Mouse (Mus musculus) heart, embryonic 10.5 days (tissue): Measurements from ENCODE around the gene Mat1a. TPM values are rescaled to one million over a fixed set of nuclear protein-coding genes. Genes with fewer than 3 reads are reported as not detected.

Experiments used
- DNase-seq: peaks from one replicate; pipeline ENCODE4 v3.0.0-alpha.2; 2017; ENCODE audit warnings: low spot score
- H3K27ac ChIP-seq: fragments of 300-500 bp; sonication (generic); 2 replicates; pipeline ENCODE4 v1.5.1; 2016; ENCODE audit warnings: mild to moderate bottlenecking
- H3K27me3 ChIP-seq: fragments of 300-500 bp; sonication (generic); 2 replicates; pipeline ENCODE4 v1.6.1; 2016; ENCODE audit warnings: mild to moderate bottlenecking; ENCODE audit not compliant: poor library complexity, insufficient read depth, severe bottlenecking
- H3K36me3 ChIP-seq: fragments of 300-500 bp; sonication (generic); 2 replicates; pipeline ENCODE4 v1.6.1; 2016; ENCODE audit warnings: mild to moderate bottlenecking, moderate library complexity
- H3K4me1 ChIP-seq: fragments of 300-500 bp; sonication (generic); 2 replicates; pipeline ENCODE4 v1.6.1; 2016; ENCODE audit warnings: mild to moderate bottlenecking
- H3K4me3 ChIP-seq: fragments of 300-500 bp; sonication (generic); 2 replicates; pipeline ENCODE4 v1.5.1; 2016; ENCODE audit warnings: mild to moderate bottlenecking, moderate library complexity
- H3K9me3 ChIP-seq: fragments of 300-500 bp; sonication (generic); 2 replicates; pipeline ENCODE4 v1.6.1; 2016; ENCODE audit warnings: mild to moderate bottlenecking, moderate library complexity
- WGBS: fragments of 180-500 bp; shearing (Covaris S2); methylation state at CpG from one replicate; pipeline ENCODE4 v1.1.7; 2016; 5-methylcytosine and 5-hydroxymethylcytosine counted together
- polyA plus RNA-seq: library from polyadenylated mRNA; unstranded; fragments of >200 nt; fragmentation: Nextera tagmentation; extraction: Ambion mirVana; gene quantifications from 2 replicates; pipeline ENCODE4 v1.2.1, GENCODE M21; 2016

Gene Mat1a
- polyA plus RNA-seq, 1 experiment from 2014 or later, result 0.34 TPM

DNA sequence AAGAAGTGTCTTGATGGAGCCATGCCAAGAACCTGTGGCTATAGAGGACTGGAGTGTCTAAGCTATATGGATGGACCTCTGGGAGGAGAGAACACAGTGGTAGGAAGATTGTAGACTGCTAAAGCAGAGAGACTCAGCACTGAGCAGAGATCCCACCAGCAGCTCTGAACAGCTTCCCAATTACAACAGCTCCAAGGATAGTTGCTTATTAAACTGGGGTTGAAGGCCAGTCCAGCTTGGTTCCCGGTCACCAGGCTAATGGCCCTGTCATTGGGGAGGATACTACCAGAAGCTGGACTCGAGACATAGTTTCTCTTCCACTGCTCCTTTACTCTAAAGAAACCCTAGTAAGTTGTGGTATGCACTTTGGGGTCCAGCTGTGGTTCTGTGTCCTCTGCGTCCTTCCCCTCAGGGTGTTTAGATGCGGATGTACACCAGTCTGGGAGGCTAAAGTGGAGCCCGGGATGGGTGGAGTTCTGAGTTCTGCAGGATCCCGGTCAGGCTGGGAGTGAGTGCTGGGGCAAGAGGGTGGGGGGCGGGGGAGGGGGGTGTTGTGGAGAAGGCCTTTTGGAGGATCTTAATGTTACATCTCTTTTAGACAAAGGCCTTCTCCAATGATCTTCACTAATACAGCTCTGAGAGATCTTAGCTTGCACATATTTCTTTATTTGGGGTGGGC lies 46.5 kb downstream of the Mat1a start, which contains the start of gene Mbl1:
Mbl1 (plus strand) TSS at position 239 of the 679 bp plus-strand sequence.
- no peak within 1 kb of the TSS for H3K27ac ChIP-seq
- H3K36me3 ChIP-seq, result no peaks in the 10 kb centered on the region
- no peaks in the 10 kb centered on the region for H3K4me1 ChIP-seq
- no peak within 1 kb of the TSS for H3K4me3 ChIP-seq
- WGBS, result 83% methylated on average over 7 of the region's 7 CpGs
- no peaks in the 10 kb centered on the region for H3K9me3 ChIP-seq
- H3K27me3 ChIP-seq, result no peaks in the 10 kb centered on the region
- DNase-seq, result no peak

DNA sequence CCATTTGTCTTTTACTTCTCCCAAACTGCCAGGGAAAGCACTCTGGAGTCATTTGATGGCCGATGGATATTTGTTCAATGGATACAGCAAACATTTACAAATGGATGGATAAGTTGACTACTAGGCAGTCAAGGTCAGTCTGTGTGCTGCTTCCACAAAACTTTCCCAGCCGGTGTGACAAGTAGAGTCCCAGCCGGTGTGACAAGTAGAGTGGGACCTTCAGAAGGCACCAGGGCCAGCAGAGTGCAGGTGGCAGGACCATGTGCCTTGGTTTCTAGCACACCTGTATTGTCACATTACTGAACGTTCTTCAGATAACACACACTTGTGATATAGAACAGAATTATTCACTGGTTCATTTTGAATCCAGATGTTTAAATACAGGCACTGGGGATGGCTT lies 55.2 kb downstream of the Mat1a start:
- H3K36me3 ChIP-seq, result no peaks in the 10 kb centered on the region
- WGBS, result 72% methylated on average over 4 of the region's 4 CpGs
- H3K9me3 ChIP-seq, result no peaks in the 10 kb centered on the region
- H3K4me3 ChIP-seq, result no peak overlapping the region
- H3K4me1 ChIP-seq, result peaks cover 12% of the 10 kb centered on the region; the same call in 1 of the 2 replicates
- DNase-seq, result no peak
- H3K27me3 ChIP-seq, result no peaks in the 10 kb centered on the region
- H3K27ac ChIP-seq, result no peak overlapping the region

DNA sequence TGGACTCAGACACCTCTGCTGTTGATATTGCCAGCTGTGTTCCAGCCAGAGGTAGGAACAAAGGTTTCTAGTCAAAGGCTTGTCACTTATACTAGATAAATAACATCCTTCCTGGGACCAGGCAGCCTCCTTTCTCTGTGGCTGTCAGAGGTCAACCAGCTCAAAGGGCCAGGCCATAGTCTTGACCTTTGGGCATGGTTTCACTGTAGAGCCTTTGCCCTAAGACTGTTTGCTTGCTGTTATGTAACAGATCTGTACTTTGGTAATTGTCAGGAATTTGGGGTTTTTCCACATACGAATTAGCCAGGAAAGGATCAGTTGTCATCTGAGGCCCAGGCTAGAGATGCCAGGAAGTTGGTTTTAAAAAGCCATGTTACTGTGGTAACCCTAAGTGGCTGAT lies 55.9 kb downstream of the Mat1a start:
- Histone ChIP-seq H3K36me3 (no peaks in the 10 kb centered on the region), H3K27me3 (no peaks in the 10 kb centered on the region), H3K4me3 (no peak overlapping the region), H3K4me1 (peaks cover 12% of the 10 kb centered on the region; the same call in 1 of the 2 replicates), H3K27ac (no peak overlapping the region), H3K9me3 (no peaks in the 10 kb centered on the region)
- WGBS, result 17% methylated on average over 1 of the region's 1 CpGs
- DNase-seq, result no peak

DNA sequence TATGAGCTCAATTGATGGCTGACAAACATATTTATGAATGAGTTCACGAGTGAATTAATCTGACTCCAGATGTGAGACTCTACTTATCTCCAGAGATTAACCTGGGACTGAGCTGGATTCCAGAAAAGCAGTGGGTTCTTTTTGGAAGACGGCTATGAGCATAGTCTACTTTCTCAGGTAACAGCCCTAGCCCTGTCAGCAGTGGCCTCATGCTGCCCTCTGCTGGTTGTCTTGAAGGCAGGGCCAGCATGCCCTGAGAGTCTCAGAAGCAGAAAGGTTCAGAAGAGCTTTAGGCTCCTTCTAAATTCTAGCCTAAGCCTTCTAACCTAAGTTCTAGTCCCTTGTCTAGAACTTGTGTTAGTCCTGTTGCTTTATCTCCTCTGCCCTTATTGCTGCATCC lies 57.8 kb downstream of the Mat1a start:
- H3K4me1 ChIP-seq, result peaks cover 12% of the 10 kb centered on the region; the same call in 1 of the 2 replicates
- no peak overlapping the region for H3K4me3 ChIP-seq
- H3K27me3 ChIP-seq, result no peaks in the 10 kb centered on the region
- 20% methylated on average over 2 of the region's 2 CpGs for WGBS
- peak; percentile 78 for DNase-seq
- no peak overlapping the region for H3K27ac ChIP-seq
- no peaks in the 10 kb centered on the region for H3K9me3 ChIP-seq
- H3K36me3 ChIP-seq, result no peaks in the 10 kb centered on the region

DNA sequence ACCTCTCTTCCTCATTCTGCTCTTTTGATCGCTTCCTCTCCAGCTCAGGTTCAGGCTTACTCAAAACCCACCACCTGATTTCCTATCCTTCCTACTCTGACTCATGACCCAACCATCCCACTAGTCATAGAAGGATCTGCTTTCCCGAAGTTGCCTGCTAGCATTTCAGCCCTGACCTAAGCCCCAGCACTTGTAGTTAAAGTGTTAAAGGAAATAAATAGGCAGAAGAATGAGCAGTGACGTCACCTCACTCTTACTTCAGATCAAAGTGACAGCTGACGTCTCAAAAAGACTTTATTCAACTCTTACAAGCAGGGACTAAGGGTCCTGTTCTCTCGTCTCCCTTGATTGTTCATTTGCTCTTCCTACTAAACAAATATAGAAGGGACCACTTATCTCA lies 62.4 kb downstream of the Mat1a start:
- no peaks in the 10 kb centered on the region for H3K9me3 ChIP-seq
- DNase-seq, result no peak
- H3K27me3 ChIP-seq, result no peaks in the 10 kb centered on the region
- no peak overlapping the region for H3K27ac ChIP-seq
- no peaks in the 10 kb centered on the region for H3K4me1 ChIP-seq
- H3K36me3 ChIP-seq, result no peaks in the 10 kb centered on the region
- H3K4me3 ChIP-seq, result no peak overlapping the region
- WGBS, result 32% methylated on average over 5 of the region's 5 CpGs

DNA sequence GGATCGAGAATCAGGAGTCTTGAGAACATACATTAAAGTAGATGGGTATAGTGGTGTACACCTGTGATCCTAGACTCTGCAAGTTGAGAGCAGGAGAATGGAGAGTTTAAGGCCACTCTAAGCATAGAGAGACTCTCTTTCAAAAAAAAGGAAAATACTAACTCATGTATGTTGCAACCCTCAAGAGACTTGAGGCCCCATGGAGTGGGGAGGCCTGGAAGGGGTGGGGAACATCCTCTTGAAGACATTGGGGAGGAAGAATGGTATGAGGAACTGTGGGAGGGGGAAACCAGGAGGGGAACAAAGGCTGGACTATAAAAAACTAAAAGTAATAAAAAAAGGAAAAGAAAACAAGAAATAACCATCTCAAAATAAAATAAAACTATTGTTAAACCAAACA lies 63.7 kb downstream of the Mat1a start:
- H3K36me3 ChIP-seq, result no peaks in the 10 kb centered on the region

DNA sequence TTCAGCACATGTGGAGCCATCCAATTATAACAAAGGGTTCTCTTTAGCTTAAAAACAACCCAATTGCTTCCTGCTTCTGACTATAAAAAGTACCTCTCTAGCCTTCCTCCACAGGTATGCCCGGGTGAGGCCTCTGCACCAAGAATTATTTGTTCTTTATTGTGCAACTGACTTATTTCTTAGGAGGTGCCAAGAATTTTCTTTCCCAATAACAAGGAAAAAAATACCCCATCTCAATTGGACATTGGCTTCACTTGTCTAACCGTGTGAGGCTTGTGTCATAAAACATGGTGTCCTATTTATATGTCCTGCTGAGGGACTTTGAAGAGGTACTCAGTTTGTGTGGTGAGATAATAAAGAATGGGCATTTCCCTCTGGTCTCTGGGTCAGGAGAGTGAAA lies 65.7 kb downstream of the Mat1a start:
- H3K9me3 ChIP-seq, result no peaks in the 10 kb centered on the region
- DNase-seq, result peak; percentile 10
- WGBS, result 77% methylated on average over 2 of the region's 2 CpGs
- no peak overlapping the region for H3K27ac ChIP-seq
- H3K27me3 ChIP-seq, result no peaks in the 10 kb centered on the region
- no peaks in the 10 kb centered on the region for H3K36me3 ChIP-seq
- H3K4me3 ChIP-seq, result no peak overlapping the region
- no peaks in the 10 kb centered on the region for H3K4me1 ChIP-seq

More for the DNA sequence above, 63.7 kb downstream of the Mat1a start:
- peak; percentile 9 for DNase-seq
- 96% methylated on average over 1 of the region's 1 CpGs for WGBS
- H3K9me3 ChIP-seq, result no peaks in the 10 kb centered on the region
- no peak overlapping the region for H3K27ac ChIP-seq
- no peaks in the 10 kb centered on the region for H3K27me3 ChIP-seq
- no peaks in the 10 kb centered on the region for H3K4me1 ChIP-seq
- H3K4me3 ChIP-seq, result no peak overlapping the region

Other genes starting within 250 kb of the Mat1a start
- gene Sh2d4b, start 211.8 kb upstream of the Mat1a start, polyA plus RNA-seq, result 0.14 and 0.41 TPM in 2 replicates
- gene Tspan14, start 138.2 kb upstream of the Mat1a start, polyA plus RNA-seq, result 42.3 and 58.6 TPM in 2 replicates
- 76.8 and 81.5 TPM in 2 replicates for gene Fam213a, start 91.2 kb upstream of the Mat1a start, polyA plus RNA-seq
- 0.44 and 0.65 TPM in 2 replicates for gene Dydc2, start 35.8 kb upstream of the Mat1a start, polyA plus RNA-seq
- gene Dydc1, start 32.1 kb upstream of the Mat1a start, polyA plus RNA-seq, result not detected in 2 replicates
- gene Sftpa1, start 26.7 kb downstream of the Mat1a start, polyA plus RNA-seq, result 0.67 and 0.70 TPM in 2 replicates
- 0.59 TPM in 1 of 2 replicates, not detected in the other for gene Mbl1, start 46.4 kb downstream of the Mat1a start, polyA plus RNA-seq
- gene Sftpd, start 80.1 kb downstream of the Mat1a start, polyA plus RNA-seq, result not detected in 2 replicates
- not detected in 2 replicates for gene Gm2832, start 173.8 kb downstream of the Mat1a start, polyA plus RNA-seq
- not detected in 2 replicates for gene Gm5798, start 243.6 kb downstream of the Mat1a start, polyA plus RNA-seq